Mouse (Mus musculus): ENCODE results near the gene Gdf10. TPM values are rescaled to one million over a fixed set of nuclear protein-coding genes. Genes with fewer than 3 reads are reported as not detected.
A peak's percentile ranks its signal among the peaks of the same experiment; 100 is the strongest.

Gdf10 gene
- polyA plus RNA-seq (2014; fragmentation: Nextera tagmentation; extraction: Ambion mirVana): 0.79 and 0.88 TPM in 2 replicates

DNA sequence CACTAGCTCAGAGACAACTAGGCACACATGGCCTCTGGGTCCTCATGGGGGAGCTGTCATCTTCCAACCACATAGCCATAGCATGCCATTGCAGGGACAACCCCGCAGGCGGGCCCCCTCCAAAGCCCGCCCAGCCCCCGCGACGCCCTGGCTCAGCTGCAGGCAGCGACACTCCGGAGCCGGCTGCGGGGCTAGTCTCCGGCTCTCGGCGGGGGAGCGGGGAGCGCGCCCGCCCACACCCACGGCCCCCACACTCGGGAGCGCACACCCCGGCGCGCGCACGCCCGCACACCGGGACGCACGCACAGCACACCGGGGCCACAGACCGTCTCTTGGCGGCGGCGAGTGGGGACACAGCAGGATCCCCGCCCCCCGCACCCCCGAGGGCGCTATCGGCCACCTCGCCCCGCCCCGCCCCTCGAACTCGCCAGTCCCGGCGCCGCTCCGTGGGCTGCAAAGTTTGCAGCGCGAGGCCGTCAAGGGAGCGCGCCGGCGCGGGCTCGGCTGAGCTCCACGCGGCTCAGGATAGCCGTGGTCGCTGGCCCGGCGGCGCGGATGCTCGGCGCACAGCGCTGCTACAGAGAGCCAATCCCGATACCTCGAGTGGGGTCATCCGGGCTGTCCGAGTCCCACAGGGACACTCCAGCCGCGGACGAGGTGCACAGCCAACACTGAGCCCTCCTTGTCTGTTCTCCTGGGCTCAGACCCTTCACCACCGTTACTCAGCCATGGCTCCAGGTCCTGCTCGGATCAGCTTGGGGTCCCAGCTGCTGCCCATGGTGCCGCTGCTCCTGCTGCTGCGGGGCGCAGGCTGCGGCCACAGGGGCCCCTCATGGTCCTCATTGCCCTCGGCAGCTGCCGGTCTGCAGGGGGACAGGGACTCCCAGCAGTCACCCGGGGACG, at the start of gene Gdf10:
Gene Gdf10, plus strand, starts transcription at position 420 of the 903 bp plus-strand sequence.
- Histone ChIP-seq H3K27me3 (ENCODE audit: control insufficient read depth, insufficient read depth, low read length) (peaks cover 62% of the 10 kb centered on the region), H3K4me2 (replicated peaks; ENCODE audit: low read depth, low read length) (peak within 1 kb of the TSS; percentile 91), H3K9me3 (ENCODE audit: control insufficient read depth, low read length) (no peaks in the 10 kb centered on the region), H3K9ac (ENCODE audit: low read depth, low read length) (peak within 1 kb of the TSS; percentile 54), H3K36me3 (ENCODE audit: control insufficient read depth, insufficient read depth, low read length) (no peaks in the 10 kb centered on the region), H3K4me3 (ENCODE audit: low read length) (peak within 1 kb of the TSS; percentile 65), H3K4me1 (ENCODE audit: control insufficient read depth, insufficient read depth, low read length) (no peaks in the 10 kb centered on the region; the same call in 1 of the 2 replicates), H3K27ac (ENCODE audit: low read depth, low read length) (no peak within 1 kb of the TSS)
- WGBS: under 1% methylated on average over 73 of the region's 85 CpGs
- peak; percentile 73 for ATAC-seq (ENCODE audit: low FRiP score, low TSS enrichment)

GRCm38 (mm10) chr14:33878826-33879225, 44.6 kb upstream of the Gdf10 start:
- no peaks in the 10 kb centered on the region for H3K36me3 ChIP-seq (ENCODE audit: control insufficient read depth, insufficient read depth, low read length)
- H3K4me3 ChIP-seq (ENCODE audit: low read length): no peak overlapping the region
- H3K4me2 ChIP-seq (replicated peaks; ENCODE audit: low read depth, low read length): no peak overlapping the region
- no peak for ATAC-seq (ENCODE audit: low FRiP score, low TSS enrichment)
- H3K9me3 ChIP-seq (ENCODE audit: control insufficient read depth, low read length): no peaks in the 10 kb centered on the region
- no peaks in the 10 kb centered on the region for H3K4me1 ChIP-seq (ENCODE audit: control insufficient read depth, insufficient read depth, low read length)
- WGBS: 76% methylated on average over 1 of the region's 1 CpGs
- no peak overlapping the region for H3K9ac ChIP-seq (ENCODE audit: low read depth, low read length)
- H3K27me3 ChIP-seq (ENCODE audit: control insufficient read depth, insufficient read depth, low read length): no peaks in the 10 kb centered on the region
- no peak overlapping the region for H3K27ac ChIP-seq (ENCODE audit: low read depth, low read length)

DNA sequence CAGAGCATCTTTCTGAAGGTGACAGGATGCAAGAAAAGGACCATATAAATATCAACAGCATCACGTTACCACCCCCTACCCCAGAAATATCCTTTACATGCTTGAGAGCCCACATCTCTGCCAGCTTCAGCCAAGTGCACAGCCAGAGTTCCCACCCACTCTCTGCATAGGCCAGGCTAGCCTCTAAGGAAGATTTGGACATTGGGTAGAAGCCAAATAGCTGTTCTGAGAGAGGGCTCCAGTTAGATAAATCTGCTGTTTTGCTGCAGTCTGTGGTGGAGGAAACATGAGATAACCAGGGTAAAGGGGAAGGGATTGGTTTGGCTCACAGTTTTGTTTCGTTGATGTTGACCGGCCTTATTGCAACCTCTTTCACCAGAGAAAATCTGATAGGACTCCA, 43.2 kb upstream of the Gdf10 start:
- no peaks in the 10 kb centered on the region for H3K9me3 ChIP-seq (ENCODE audit: control insufficient read depth, low read length)
- H3K4me2 ChIP-seq (replicated peaks; ENCODE audit: low read depth, low read length): no peak overlapping the region
- no peaks in the 10 kb centered on the region for H3K36me3 ChIP-seq (ENCODE audit: control insufficient read depth, insufficient read depth, low read length)
- H3K4me3 ChIP-seq (ENCODE audit: low read length): no peak overlapping the region
- ATAC-seq (ENCODE audit: low FRiP score, low TSS enrichment): no peak
- no peak overlapping the region for H3K27ac ChIP-seq (ENCODE audit: low read depth, low read length)
- no peak overlapping the region for H3K9ac ChIP-seq (ENCODE audit: low read depth, low read length)
- H3K4me1 ChIP-seq (ENCODE audit: control insufficient read depth, insufficient read depth, low read length): no peaks in the 10 kb centered on the region
- H3K27me3 ChIP-seq (ENCODE audit: control insufficient read depth, insufficient read depth, low read length): no peaks in the 10 kb centered on the region
- WGBS: 69% methylated on average over 3 of the region's 3 CpGs

GRCm38 (mm10) chr14:33881471-33881870, 41.9 kb upstream of the Gdf10 start:
- Histone ChIP-seq H3K9ac (ENCODE audit: low read depth, low read length) (no peak overlapping the region), H3K36me3 (ENCODE audit: control insufficient read depth, insufficient read depth, low read length) (no peaks in the 10 kb centered on the region), H3K4me2 (replicated peaks; ENCODE audit: low read depth, low read length) (no peak overlapping the region), H3K27ac (ENCODE audit: low read depth, low read length) (no peak overlapping the region), H3K4me3 (ENCODE audit: low read length) (no peak overlapping the region), H3K4me1 (ENCODE audit: control insufficient read depth, insufficient read depth, low read length) (no peaks in the 10 kb centered on the region), H3K9me3 (ENCODE audit: control insufficient read depth, low read length) (no peaks in the 10 kb centered on the region), H3K27me3 (ENCODE audit: control insufficient read depth, insufficient read depth, low read length) (no peaks in the 10 kb centered on the region)
- 47% methylated on average over 3 of the region's 3 CpGs for WGBS
- ATAC-seq (ENCODE audit: low FRiP score, low TSS enrichment): no peak

DNA sequence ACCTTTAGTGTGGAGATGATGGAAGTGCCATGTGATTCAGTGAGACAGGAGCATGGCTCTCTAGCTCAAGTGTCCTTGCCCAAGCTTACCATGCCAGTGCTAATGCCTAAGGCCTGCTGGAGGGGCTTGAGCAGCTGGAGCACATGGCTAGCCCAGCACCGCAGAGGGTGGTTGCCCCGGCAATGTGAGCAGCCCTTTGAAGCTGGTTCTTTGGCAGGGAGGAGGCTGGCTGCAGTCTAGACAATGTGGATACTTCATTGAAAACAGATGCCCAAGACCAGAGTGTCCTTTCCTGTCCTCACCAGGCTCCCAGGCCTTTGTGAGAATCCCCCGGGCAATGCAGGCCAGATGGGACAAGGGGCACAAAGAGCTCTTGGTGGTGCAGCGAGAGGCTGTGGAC, 40.3 kb upstream of the Gdf10 start:
- Histone ChIP-seq H3K27ac (ENCODE audit: low read depth, low read length) (no peak overlapping the region), H3K4me2 (replicated peaks; ENCODE audit: low read depth, low read length) (no peak overlapping the region)
- 86% methylated on average over 4 of the region's 4 CpGs for WGBS

GRCm38 (mm10) chr14:33885466-33885865, 37.9 kb upstream of the Gdf10 start:
- no peak for ATAC-seq (ENCODE audit: low FRiP score, low TSS enrichment)
- no peaks in the 10 kb centered on the region for H3K36me3 ChIP-seq (ENCODE audit: control insufficient read depth, insufficient read depth, low read length)
- WGBS: 81% methylated on average over 11 of the region's 11 CpGs
- no peak overlapping the region for H3K4me2 ChIP-seq (replicated peaks; ENCODE audit: low read depth, low read length)
- no peaks in the 10 kb centered on the region for H3K9me3 ChIP-seq (ENCODE audit: control insufficient read depth, low read length)
- no peaks in the 10 kb centered on the region for H3K4me1 ChIP-seq (ENCODE audit: control insufficient read depth, insufficient read depth, low read length)
- H3K9ac ChIP-seq (ENCODE audit: low read depth, low read length): no peak overlapping the region
- H3K27me3 ChIP-seq (ENCODE audit: control insufficient read depth, insufficient read depth, low read length): no peaks in the 10 kb centered on the region
- no peak overlapping the region for H3K27ac ChIP-seq (ENCODE audit: low read depth, low read length)
- H3K4me3 ChIP-seq (ENCODE audit: low read length): no peak overlapping the region

More for the DNA sequence above, 40.3 kb upstream of the Gdf10 start:
- Histone ChIP-seq H3K9me3 (ENCODE audit: control insufficient read depth, low read length) (no peaks in the 10 kb centered on the region), H3K9ac (ENCODE audit: low read depth, low read length) (no peak overlapping the region), H3K36me3 (ENCODE audit: control insufficient read depth, insufficient read depth, low read length) (no peaks in the 10 kb centered on the region), H3K4me1 (ENCODE audit: control insufficient read depth, insufficient read depth, low read length) (no peaks in the 10 kb centered on the region), H3K4me3 (ENCODE audit: low read length) (no peak overlapping the region), H3K27me3 (ENCODE audit: control insufficient read depth, insufficient read depth, low read length) (no peaks in the 10 kb centered on the region)
- ATAC-seq (ENCODE audit: low FRiP score, low TSS enrichment): no peak

DNA sequence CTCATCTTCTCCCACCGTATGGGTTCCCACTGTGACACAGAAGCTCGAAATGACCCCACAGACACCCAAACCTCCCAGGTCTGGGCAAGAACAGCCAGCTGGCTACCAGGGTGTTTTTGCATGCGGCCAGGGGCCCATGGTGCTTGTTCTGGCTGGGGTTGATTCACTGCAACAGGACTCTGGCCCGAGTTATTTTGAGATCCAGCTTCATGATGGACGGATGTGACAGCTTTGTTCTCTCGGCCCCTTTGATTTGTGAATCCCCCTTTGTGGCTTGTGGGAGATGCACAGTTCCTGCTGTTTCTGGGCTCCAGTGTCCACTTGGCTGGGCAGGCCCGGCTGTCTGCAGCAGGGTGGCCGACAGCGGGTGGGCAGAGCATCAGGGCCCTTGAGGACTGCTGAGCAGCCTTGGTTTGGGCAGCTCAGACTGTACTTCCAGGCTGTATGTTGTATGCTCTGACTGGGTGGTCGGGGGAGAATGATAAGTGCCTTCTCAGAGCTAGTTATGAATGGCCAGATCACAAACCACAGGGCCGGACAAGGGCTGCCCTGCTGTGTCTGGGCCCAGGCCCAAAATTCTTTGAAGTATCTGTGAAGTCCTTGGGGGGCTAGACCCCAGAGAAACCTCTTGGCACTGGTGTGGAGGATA, 34.9 kb upstream of the Gdf10 start:
- no peaks in the 10 kb centered on the region for H3K36me3 ChIP-seq (ENCODE audit: control insufficient read depth, insufficient read depth, low read length)
- 82% methylated on average over 11 of the region's 11 CpGs for whole genome bisulfite sequencing
- no peak overlapping the region for H3K9ac ChIP-seq (ENCODE audit: low read depth, low read length)
- no peaks in the 10 kb centered on the region for H3K9me3 ChIP-seq (ENCODE audit: control insufficient read depth, low read length)
- H3K4me3 ChIP-seq (ENCODE audit: low read length): no peak overlapping the region
- no peak overlapping the region for H3K4me2 ChIP-seq (replicated peaks; ENCODE audit: low read depth, low read length)
- H3K27me3 ChIP-seq (ENCODE audit: control insufficient read depth, insufficient read depth, low read length): no peaks in the 10 kb centered on the region
- ATAC-seq (ENCODE audit: low FRiP score, low TSS enrichment): no peak
- H3K4me1 ChIP-seq (ENCODE audit: control insufficient read depth, insufficient read depth, low read length): no peaks in the 10 kb centered on the region
- no peak overlapping the region for H3K27ac ChIP-seq (ENCODE audit: low read depth, low read length)

GRCm38 (mm10) chr14:33889971-33890370, 33.4 kb upstream of the Gdf10 start:
- Histone ChIP-seq H3K4me2 (replicated peaks; ENCODE audit: low read depth, low read length) (no peak overlapping the region), H3K9ac (ENCODE audit: low read depth, low read length) (no peak overlapping the region), H3K27ac (ENCODE audit: low read depth, low read length) (no peak overlapping the region), H3K36me3 (ENCODE audit: control insufficient read depth, insufficient read depth, low read length) (no peaks in the 10 kb centered on the region), H3K27me3 (ENCODE audit: control insufficient read depth, insufficient read depth, low read length) (no peaks in the 10 kb centered on the region), H3K4me1 (ENCODE audit: control insufficient read depth, insufficient read depth, low read length) (no peaks in the 10 kb centered on the region), H3K9me3 (ENCODE audit: control insufficient read depth, low read length) (no peaks in the 10 kb centered on the region), H3K4me3 (ENCODE audit: low read length) (no peak overlapping the region)
- 58% methylated on average over 3 of the region's 3 CpGs for WGBS
- no peak for ATAC-seq (ENCODE audit: low FRiP score, low TSS enrichment)

DNA sequence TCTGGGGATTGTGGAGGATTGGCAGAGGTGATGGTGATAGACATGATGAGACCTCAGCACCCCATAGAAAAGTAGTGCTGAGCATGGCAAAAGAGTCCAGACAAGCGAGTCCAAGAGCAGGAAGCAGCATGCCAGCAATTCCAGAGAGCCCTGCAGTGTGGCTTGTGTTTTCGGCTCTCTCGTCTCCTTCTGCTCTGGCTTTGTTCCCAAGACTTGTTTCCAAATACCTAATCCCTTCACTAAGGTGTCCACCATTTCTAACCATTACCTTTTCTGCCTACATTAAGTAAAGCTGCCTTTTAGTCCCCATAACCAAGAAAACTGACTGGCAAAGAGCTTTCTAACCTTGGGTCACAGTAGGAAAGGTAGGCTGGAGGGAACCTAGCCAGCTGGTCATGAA, 31.9 kb upstream of the Gdf10 start:
- Histone ChIP-seq H3K27me3 (ENCODE audit: control insufficient read depth, insufficient read depth, low read length) (no peaks in the 10 kb centered on the region), H3K9ac (ENCODE audit: low read depth, low read length) (no peak overlapping the region), H3K4me2 (replicated peaks; ENCODE audit: low read depth, low read length) (no peak overlapping the region), H3K27ac (ENCODE audit: low read depth, low read length) (no peak overlapping the region), H3K36me3 (ENCODE audit: control insufficient read depth, insufficient read depth, low read length) (no peaks in the 10 kb centered on the region), H3K9me3 (ENCODE audit: control insufficient read depth, low read length) (no peaks in the 10 kb centered on the region), H3K4me3 (ENCODE audit: low read length) (no peak overlapping the region), H3K4me1 (ENCODE audit: control insufficient read depth, insufficient read depth, low read length) (no peaks in the 10 kb centered on the region)
- 100% methylated on average over 3 of the region's 3 CpGs for WGBS
- ATAC-seq (ENCODE audit: low FRiP score, low TSS enrichment): no peak

Data from kidney, embryonic 14.5 days (tissue).